Mouse (Mus musculus): ENCODE measurements at regions not wholly inside any gene's neighbourhood (a gene's known extent, or its start where the extent isn't known, plus 50 kb on each side); places are given as distances from the start of the nearest gene placed in this dataset.
"Not testable (repeated sequence)": the region's sequence is repeated elsewhere in the genome, so short reads cannot be mapped to it uniquely, and the experiment has no call there.

DNA sequence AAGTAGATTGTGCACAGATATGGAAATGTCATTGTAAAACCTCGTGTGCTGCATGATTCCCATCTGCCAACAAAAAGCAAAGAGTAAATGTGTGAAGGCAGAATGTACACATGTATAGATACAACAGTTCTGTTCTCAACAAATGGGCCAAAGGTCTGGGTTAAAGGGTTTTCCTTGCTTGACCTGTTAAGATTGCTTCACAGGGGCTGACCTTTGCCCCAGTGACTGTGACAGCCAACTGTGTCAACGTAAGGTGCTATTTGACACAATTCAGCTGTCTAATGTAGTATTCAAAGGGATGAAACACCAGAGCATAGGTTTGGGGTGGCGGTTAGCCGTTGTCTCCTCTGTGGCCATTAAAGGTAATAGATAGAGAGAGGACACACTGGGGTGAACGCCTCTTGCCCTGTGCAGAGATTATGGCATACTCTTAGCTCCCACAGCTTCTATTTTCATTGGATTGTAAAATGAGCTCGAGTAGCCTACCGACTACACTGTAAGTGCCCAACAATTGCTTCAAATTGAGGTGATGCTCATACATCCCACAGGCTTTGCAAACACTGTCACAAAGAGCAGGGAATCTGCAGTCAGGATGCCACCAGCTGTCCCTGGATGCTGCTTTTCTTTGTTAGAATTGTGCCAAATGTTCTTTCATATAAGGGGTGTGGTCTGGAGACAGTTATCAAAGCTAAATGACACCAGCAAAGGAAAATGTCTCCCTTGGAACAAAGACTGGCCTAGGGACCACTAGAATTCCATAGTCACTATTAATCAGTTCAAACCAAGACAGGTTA, 513.0 kb upstream of the Gulo start:
- WGBS, result 66% methylated on average over 7 of the region's 7 CpGs
- Histone ChIP-seq H3K36me3 (replicated peaks) (no peaks in the 10 kb centered on the region), H3K27me3 (replicated peaks; ENCODE audit: low read depth, poor library complexity, severe bottlenecking) (no peaks in the 10 kb centered on the region), H3K9me3 (no peaks in the 10 kb centered on the region), H3K4me1 (no peaks in the 10 kb centered on the region; the same call in 1 of the 2 replicates), H3K4me3 (no peak overlapping the region), H3K27ac (replicated peaks) (no peak overlapping the region)
- DNase-seq (ENCODE audit: low spot score), result no peak

DNA sequence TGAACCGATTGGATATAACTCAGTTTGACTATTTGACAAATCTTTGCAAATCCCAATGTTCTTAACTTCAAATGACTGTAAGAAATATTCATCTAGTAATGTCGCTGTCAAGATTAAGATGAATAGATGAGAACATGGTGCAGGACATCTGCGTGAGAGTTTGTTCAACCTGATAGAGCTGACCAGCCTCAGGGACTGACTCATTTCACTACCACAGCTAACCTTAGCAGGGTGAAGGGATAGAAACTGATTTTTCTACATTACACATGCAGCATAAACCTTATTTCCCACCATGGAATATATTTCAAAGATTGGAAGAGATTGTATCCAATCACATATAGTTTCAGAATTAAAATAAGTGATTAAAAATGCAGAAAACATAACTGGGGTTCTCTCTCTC, 507.8 kb upstream of the Gulo start:
- no peak overlapping the region for H3K4me3 ChIP-seq
- WGBS, result 91% methylated on average over 3 of the region's 3 CpGs
- no peaks in the 10 kb centered on the region for H3K27me3 ChIP-seq (replicated peaks; ENCODE audit: low read depth, poor library complexity, severe bottlenecking)
- no peaks in the 10 kb centered on the region for H3K4me1 ChIP-seq
- no peaks in the 10 kb centered on the region for H3K9me3 ChIP-seq
- H3K27ac ChIP-seq (replicated peaks), result no peak overlapping the region
- no peak for DNase-seq (ENCODE audit: low spot score)
- H3K36me3 ChIP-seq (replicated peaks), result no peaks in the 10 kb centered on the region

DNA sequence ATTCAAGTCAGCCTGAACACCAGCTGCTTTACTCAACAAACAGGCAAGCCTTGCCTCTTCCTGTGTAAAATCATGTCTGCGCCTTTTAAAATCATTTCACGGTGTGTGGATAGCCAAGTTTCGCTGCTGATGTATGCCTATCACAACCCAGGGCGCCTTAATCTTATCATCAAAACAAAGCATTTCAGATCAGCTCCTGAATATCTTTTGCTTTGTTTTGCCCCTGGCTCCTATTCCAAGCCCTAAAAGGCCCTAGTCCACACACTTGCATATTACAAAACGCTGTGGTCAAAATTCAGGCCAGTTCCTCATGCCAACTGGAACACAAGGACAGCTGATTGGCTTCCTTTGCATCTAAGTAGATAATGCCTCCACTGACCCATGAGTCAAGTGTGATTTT, 501.7 kb upstream of the Gulo start:
- Histone ChIP-seq H3K4me1 (no peaks in the 10 kb centered on the region), H3K9me3 (no peaks in the 10 kb centered on the region), H3K27me3 (replicated peaks; ENCODE audit: low read depth, poor library complexity, severe bottlenecking) (no peaks in the 10 kb centered on the region), H3K4me3 (no peak overlapping the region), H3K27ac (replicated peaks) (no peak overlapping the region), H3K36me3 (replicated peaks) (no peaks in the 10 kb centered on the region)
- no peak for DNase-seq (ENCODE audit: low spot score)
- WGBS, result 87% methylated on average over 5 of the region's 5 CpGs

DNA sequence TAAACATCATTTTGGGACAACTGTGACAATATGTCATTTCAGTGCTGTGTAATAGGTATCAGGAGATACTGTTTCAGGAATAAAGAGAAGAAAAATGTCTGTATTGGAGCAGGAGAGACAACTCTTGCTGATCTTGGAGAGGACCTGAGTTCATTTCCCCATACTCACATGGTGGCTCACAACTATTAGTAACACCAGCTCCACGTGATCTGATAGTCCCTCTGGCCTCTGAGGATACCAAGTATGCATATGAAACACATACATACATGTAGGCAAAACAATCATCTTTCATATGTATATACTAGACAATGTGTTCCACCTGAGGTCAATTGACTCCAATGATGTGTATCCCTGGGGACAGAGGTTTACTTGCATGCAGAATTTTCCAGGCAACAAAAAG, 501.2 kb upstream of the Gulo start:
- WGBS, result 63% methylated on average over 1 of the region's 1 CpGs
- DNase-seq (ENCODE audit: low spot score), result no peak
- no peak overlapping the region for H3K27ac ChIP-seq (replicated peaks)
- no peak overlapping the region for H3K4me3 ChIP-seq
- H3K4me1 ChIP-seq, result no peaks in the 10 kb centered on the region
- H3K36me3 ChIP-seq (replicated peaks), result no peaks in the 10 kb centered on the region
- no peaks in the 10 kb centered on the region for H3K9me3 ChIP-seq
- H3K27me3 ChIP-seq (replicated peaks; ENCODE audit: low read depth, poor library complexity, severe bottlenecking), result no peaks in the 10 kb centered on the region

DNA sequence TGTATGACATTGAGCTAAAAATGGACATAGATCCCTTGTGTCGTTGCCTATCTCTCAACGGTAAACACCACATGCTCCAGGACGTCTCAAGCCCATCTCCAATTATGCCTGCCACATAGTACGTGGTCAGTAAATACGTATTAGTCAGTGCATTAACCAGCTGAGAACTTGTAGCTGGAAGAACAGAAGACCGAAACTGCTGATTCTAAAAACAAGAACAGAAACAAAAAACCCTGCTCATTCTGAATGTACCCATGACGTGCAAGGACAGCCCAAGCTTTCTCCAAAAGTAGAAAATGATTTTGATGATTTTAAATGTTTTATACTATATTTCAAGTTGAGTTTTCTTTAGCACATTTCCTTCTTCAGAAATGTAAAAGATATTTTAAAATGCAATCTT, 500.7 kb upstream of the Gulo start:
- 90% methylated on average over 7 of the region's 7 CpGs for WGBS
- H3K27ac ChIP-seq (replicated peaks), result no peak overlapping the region
- H3K4me3 ChIP-seq, result no peak overlapping the region
- H3K9me3 ChIP-seq, result no peaks in the 10 kb centered on the region
- no peaks in the 10 kb centered on the region for H3K4me1 ChIP-seq
- no peaks in the 10 kb centered on the region for H3K36me3 ChIP-seq (replicated peaks)
- no peaks in the 10 kb centered on the region for H3K27me3 ChIP-seq (replicated peaks; ENCODE audit: low read depth, poor library complexity, severe bottlenecking)
- DNase-seq (ENCODE audit: low spot score), result no peak

DNA sequence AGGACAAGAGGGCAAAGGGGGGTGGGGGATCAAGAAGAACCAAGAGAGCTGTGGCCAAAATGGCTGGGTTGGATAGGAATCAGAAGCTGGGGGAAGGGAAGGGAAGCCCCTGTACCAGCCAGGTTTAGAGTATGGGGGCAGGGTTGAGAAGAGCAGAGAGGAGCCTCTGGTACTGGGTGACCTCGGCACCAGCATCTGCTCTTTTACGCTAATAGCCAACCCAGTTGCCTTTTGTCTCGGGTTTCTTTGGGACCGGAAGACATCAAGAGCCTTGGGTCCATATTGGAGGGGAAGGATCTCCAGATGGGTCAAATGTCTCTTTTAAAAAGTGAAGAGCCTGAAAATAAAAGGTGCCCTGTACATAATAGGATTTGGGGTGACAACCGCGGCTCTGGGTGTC, 493.0 kb upstream of the Gulo start:
- no peak overlapping the region for H3K4me3 ChIP-seq
- no peaks in the 10 kb centered on the region for H3K36me3 ChIP-seq (replicated peaks)
- 81% methylated on average over 6 of the region's 6 CpGs for WGBS
- no peak for DNase-seq (ENCODE audit: low spot score)
- peaks cover 3% of the 10 kb centered on the region; the same call in 1 of the 2 replicates for H3K27me3 ChIP-seq (replicated peaks; ENCODE audit: low read depth, poor library complexity, severe bottlenecking)
- H3K4me1 ChIP-seq, result peaks cover 20% of the 10 kb centered on the region
- no peak overlapping the region for H3K27ac ChIP-seq (replicated peaks)
- no peaks in the 10 kb centered on the region for H3K9me3 ChIP-seq

DNA sequence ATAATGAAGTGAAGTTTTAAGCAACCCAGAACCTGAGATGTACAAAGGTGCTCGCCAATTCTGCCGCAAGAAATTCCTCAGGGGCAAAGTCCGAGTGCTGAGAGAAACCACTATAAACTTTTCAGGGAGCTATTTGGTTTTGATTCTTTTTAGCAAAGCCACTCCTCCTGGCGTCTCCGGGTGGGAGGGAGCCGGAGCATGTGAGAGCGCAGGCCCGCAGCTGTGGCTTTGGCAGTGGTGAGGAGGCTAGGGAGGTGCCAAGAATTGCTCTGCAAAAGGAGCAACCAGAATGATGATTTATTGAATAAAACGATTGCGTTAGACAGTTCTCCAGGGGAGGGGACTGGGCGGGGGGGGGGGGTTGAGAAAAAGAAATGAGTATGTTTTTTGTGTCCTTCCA, 490.9 kb upstream of the Gulo start:
- Histone ChIP-seq H3K27me3 (replicated peaks; ENCODE audit: low read depth, poor library complexity, severe bottlenecking) (peaks cover 3% of the 10 kb centered on the region; the same call in 1 of the 2 replicates), H3K27ac (replicated peaks) (no peak overlapping the region)
- WGBS, result 34% methylated on average over 11 of the region's 11 CpGs

DNA sequence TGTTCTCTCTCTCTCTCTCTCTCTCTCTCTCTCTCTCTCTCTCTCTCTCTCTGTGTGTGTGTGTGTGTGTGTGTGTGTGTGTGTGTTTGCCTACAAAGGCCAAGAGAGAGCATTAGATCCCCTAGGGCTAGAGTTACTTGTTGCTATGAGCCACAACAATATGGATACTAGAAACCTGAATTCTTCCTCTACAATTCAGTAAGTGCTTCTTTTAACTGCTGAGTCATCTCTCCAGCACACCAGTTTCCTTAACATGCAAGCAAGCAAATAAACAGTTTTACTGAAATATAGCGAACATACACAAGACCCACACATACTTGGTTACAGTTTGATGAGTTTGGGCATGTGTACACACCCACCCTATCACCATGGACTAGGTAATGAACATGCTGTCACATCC, 486.1 kb upstream of the Gulo start:
- H3K27ac ChIP-seq (replicated peaks), result peak overlapping the region; percentile 76
- H3K36me3 ChIP-seq (replicated peaks), result no peaks in the 10 kb centered on the region
- H3K9me3 ChIP-seq, result no peaks in the 10 kb centered on the region
- no peak for DNase-seq (ENCODE audit: low spot score)
- no peaks in the 10 kb centered on the region for H3K27me3 ChIP-seq (replicated peaks; ENCODE audit: low read depth, poor library complexity, severe bottlenecking)
- H3K4me3 ChIP-seq, result no peak overlapping the region
- peaks cover 40% of the 10 kb centered on the region for H3K4me1 ChIP-seq
- WGBS, result 93% methylated on average over 1 of the region's 1 CpGs

More for the DNA sequence above, 490.9 kb upstream of the Gulo start:
- no peaks in the 10 kb centered on the region for H3K36me3 ChIP-seq (replicated peaks)
- H3K4me3 ChIP-seq, result no peak overlapping the region
- no peak for DNase-seq (ENCODE audit: low spot score)
- H3K4me1 ChIP-seq, result peaks cover 36% of the 10 kb centered on the region
- H3K9me3 ChIP-seq, result no peaks in the 10 kb centered on the region

DNA sequence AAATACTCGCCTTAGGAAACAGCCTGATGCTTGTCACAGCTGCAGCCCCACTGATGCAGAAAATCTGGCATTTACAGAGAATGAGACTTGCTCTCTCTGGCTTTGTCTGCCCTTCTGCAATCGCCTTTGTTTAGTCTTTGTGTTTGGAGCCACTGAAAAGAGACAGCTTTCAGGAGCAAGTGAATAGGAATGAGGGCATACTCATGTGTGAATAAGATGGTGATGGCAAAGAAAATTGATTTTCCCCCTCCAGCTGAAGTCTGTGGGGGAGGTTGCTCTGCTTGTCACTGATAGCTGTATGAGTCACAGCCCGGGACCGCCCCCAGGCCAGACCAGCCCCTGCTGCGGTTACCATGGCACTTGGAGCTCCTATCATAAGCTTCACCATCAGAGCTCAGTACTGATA, 485.5 kb upstream of the Gulo start:
- DNase-seq (ENCODE audit: low spot score), result peak; percentile 87
- Histone ChIP-seq H3K4me3 (no peak overlapping the region), H3K27ac (replicated peaks) (peak overlapping the region; percentile 76), H3K27me3 (replicated peaks; ENCODE audit: low read depth, poor library complexity, severe bottlenecking) (no peaks in the 10 kb centered on the region), H3K9me3 (no peaks in the 10 kb centered on the region), H3K36me3 (replicated peaks) (no peaks in the 10 kb centered on the region), H3K4me1 (peaks cover 36% of the 10 kb centered on the region)
- 8% methylated on average over 5 of the region's 5 CpGs for WGBS

DNA sequence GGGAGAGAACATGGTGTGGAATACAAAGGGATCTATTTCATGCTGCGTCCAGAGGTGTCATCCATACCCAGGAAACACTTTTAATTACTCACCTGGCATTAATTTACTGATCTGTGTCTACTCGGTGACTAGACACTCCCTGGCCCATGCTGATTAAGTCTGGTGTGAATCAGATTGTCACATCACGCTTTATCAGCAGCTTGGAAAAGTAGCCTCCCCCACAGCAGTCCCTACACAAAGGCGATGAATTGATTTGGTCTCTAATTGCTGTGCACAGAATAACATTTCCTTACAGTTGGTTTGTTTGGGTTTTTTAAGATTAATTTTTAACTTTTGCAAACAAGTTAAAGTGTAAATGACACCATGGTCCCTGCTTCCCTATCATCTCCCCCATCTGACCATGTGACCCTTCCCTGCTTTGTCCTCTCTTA, 484.7 kb upstream of the Gulo start:
- no peak for DNase-seq (ENCODE audit: low spot score)
- Histone ChIP-seq H3K4me1 (peaks cover 42% of the 10 kb centered on the region), H3K36me3 (replicated peaks) (no peaks in the 10 kb centered on the region), H3K27me3 (replicated peaks; ENCODE audit: low read depth, poor library complexity, severe bottlenecking) (no peaks in the 10 kb centered on the region), H3K4me3 (no peak overlapping the region), H3K9me3 (no peaks in the 10 kb centered on the region), H3K27ac (replicated peaks) (peak overlapping the region; percentile 76)
- WGBS, result 35% methylated on average over 4 of the region's 4 CpGs

DNA sequence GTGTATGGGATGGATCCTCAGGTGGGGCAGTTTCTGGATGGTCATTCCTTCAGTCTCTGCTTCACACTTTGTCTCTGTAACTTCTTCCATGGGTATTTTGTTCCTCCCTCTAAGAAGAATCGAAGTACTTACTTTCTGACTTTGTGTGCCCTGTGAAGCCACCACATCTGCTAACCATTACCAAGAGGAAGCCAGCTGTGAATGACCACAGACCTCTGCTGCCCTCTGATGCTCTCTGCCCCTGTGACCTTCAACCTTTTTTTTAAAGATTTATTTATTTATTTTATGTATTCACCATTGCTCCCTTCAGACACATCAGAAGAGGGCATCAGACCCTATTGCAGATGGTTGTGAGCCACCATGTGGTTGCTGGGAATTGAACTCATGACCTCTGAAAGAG, 475.7 kb upstream of the Gulo start:
- not testable (repeated sequence) for H3K9me3 ChIP-seq; DNase-seq (ENCODE audit: low spot score); H3K27me3 ChIP-seq (replicated peaks; ENCODE audit: low read depth, poor library complexity, severe bottlenecking); H3K4me3 ChIP-seq; H3K36me3 ChIP-seq (replicated peaks); H3K27ac ChIP-seq (replicated peaks)
- peaks cover 16% of the 10 kb centered on the region; the same call in 1 of the 2 replicates for H3K4me1 ChIP-seq
- WGBS, result 42% methylated on average over 1 of the region's 1 CpGs

DNA sequence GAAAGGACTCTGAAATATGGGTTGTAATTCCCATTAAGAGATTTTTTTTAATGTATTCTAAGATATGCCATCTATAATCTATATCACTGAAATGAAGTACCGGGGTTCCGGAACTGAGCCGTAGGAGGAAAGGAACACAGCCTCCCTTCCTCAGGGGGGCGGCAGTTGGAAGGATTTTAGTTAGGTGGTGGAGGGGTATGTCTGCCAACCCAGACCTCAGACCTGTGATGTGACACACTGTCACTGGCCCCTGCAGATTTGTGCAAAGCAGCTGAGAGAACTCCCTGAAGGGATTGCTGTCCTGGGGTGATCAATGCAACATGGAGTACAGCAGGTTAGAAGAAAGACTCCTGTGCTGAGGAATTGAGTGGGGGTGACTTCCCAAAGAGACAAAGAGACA, 470.2 kb upstream of the Gulo start:
- H3K9me3 ChIP-seq, result peaks cover 9% of the 10 kb centered on the region; the same call in 1 of the 2 replicates
- no peak overlapping the region for H3K4me3 ChIP-seq
- DNase-seq (ENCODE audit: low spot score), result no peak
- H3K27me3 ChIP-seq (replicated peaks; ENCODE audit: low read depth, poor library complexity, severe bottlenecking), result no peaks in the 10 kb centered on the region
- H3K4me1 ChIP-seq, result peaks cover 14% of the 10 kb centered on the region
- no peak overlapping the region for H3K27ac ChIP-seq (replicated peaks)
- no peaks in the 10 kb centered on the region for H3K36me3 ChIP-seq (replicated peaks)
- WGBS, result 82% methylated on average over 4 of the region's 4 CpGs

DNA sequence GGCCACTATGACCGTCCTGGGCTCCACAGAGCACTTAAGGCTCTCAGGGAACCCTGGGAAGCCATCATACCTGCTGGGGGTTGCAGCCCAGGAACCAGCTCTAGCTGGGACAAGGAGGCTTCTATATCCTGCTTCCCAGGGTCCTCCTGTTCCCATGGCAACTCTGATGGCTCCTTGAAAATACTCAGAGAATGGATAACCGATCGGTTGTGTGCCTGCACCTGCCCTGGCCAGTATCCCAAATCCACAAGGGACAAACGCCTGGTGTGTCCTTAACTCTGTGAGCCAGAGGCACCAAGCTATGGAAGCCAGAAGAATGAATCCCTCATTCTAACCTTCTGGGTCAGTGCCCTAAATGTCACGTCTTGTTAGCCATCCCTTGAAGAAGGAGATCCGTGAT, 469.6 kb upstream of the Gulo start:
- no peaks in the 10 kb centered on the region for H3K27me3 ChIP-seq (replicated peaks; ENCODE audit: low read depth, poor library complexity, severe bottlenecking)
- H3K27ac ChIP-seq (replicated peaks), result no peak overlapping the region
- H3K4me1 ChIP-seq, result peaks cover 14% of the 10 kb centered on the region
- peaks cover 9% of the 10 kb centered on the region; the same call in 1 of the 2 replicates for H3K9me3 ChIP-seq
- H3K4me3 ChIP-seq, result no peak overlapping the region
- H3K36me3 ChIP-seq (replicated peaks), result no peaks in the 10 kb centered on the region
- DNase-seq (ENCODE audit: low spot score), result peak; percentile 35
- WGBS, result 33% methylated on average over 6 of the region's 6 CpGs

Measured in embryonic facial prominence, embryonic 10.5 days (tissue).